12 mouse cellular contexts compared by ENCODE assay signal in the genomic region with DNA sequence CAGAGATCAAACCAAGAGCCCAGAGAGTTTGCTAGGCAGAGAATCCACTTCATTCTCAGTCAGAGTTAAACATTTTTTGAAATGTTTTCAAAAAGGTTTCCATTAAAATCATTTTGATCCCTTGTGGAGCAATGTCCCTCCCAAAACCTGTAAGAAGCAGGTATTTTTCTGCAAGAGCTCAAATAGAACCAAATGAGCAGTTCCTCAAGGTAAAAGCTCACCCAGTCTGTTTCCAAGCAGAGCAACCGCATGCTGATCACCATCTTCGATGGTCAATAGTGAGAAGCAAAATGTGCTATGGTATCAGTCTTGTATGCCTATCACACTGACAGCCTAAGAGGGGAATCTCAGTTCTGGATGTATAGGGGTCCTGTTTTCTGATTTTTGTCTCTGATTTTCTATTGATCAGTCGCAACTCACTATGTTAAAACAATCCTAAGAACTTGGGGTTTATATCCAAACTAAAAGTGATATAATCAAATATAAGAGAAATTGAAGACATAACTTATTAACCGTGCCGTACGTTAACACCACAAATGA.
A peak's percentile ranks its signal among the peaks of the same experiment; 100 is the strongest.
DNase-seq lines count a peak whose midpoint lies in the region; ATAC-seq and TF ChIP-seq lines count a peak whose summit lies in the region.
"Had no signal": no experiment of that assay in that cellular context is flagged by ENCODE, and none has a peak within 500 bp of the region (broad histone marks: within the 10 kb centered on the region; RNA-seq: fewer than 3 reads in every experiment).

No protein-coding gene starts in this region.

- H3K4me2 ChIP-seq in neural tube, embryonic 12.5 days (replicated peaks), result peak overlapping the region; percentile 14; the same call in 1 of the 2 replicates
- peak overlapping the region; percentile 25 for H3K4me2 ChIP-seq in forebrain, postnatal 0 days (ENCODE audit: low read depth)
- no peak overlapping the region for H3K4me2 ChIP-seq in liver, postnatal 0 days (ENCODE audit: low read depth, low read length)
- H3K4me2 ChIP-seq: limb, embryonic 15.5 days; lung, embryonic 14.5 days had no signal

- H3K27me3 ChIP-seq in neural tube, embryonic 12.5 days (replicated peaks), result no peaks in the 10 kb centered on the region
- H3K27me3 ChIP-seq in forebrain, postnatal 0 days (ENCODE audit: insufficient read depth, low read length), result no peaks in the 10 kb centered on the region
- H3K27me3 ChIP-seq in liver, postnatal 0 days (ENCODE audit: insufficient read depth, low read length), result no peaks in the 10 kb centered on the region
- H3K27me3 ChIP-seq: limb, embryonic 15.5 days; megakaryocyte, embryonic 14.5 days had no signal

- TF ChIP-seq EP300 in liver, postnatal 0 days (IDR thresholded peaks at IDR 0.05; ENCODE audit: low read depth), result no peak

- H3K4me3 ChIP-seq in neural tube, embryonic 12.5 days, result no peak overlapping the region
- H3K4me3 ChIP-seq in forebrain, postnatal 0 days (ENCODE audit: low read depth, low read length), result no peak overlapping the region
- H3K4me3 ChIP-seq in liver, postnatal 0 days (ENCODE audit: low read depth, low read length), result no peak overlapping the region
- H3K4me3 ChIP-seq: limb, embryonic 15.5 days; megakaryocyte, embryonic 14.5 days had no signal

- peak; percentile 57 for DNase-seq in cerebellum, adult 9-10 months
- no peak for DNase-seq in neural tube, embryonic 10.5 days (ENCODE audit: extremely low spot score, low spot score)
- peak; percentile 74 for DNase-seq in forebrain, postnatal 0 days
- no peak for DNase-seq in thymus, postnatal 25 days
- no peak for DNase-seq in adipocyte (ENCODE audit: low spot score)
- no peak for DNase-seq in liver, postnatal 0 days
- DNase-seq: heart, postnatal 10 days; lung, embryonic 14.5 days had no signal

- 70% methylated on average over 6 of the region's 6 CpGs for WGBS in neural tube, embryonic 12.5 days
- 39% methylated on average over 6 of the region's 6 CpGs for WGBS in forebrain, postnatal 0 days
- WGBS in liver, postnatal 0 days (ENCODE audit: insufficient replicate concordance), result 74% methylated on average over 6 of the region's 6 CpGs

- H3K9ac ChIP-seq in neural tube, embryonic 12.5 days, result no peak overlapping the region
- peak overlapping the region; percentile 45 for H3K9ac ChIP-seq in forebrain, postnatal 0 days
- no peak overlapping the region for H3K9ac ChIP-seq in liver, postnatal 0 days (replicated peaks)
- H3K9ac ChIP-seq: limb, embryonic 15.5 days; lung, embryonic 14.5 days had no signal

- H3K4me1 ChIP-seq in neural tube, embryonic 12.5 days, result peaks cover 5% of the 10 kb centered on the region
- peaks cover 15% of the 10 kb centered on the region for H3K4me1 ChIP-seq in forebrain, postnatal 0 days (ENCODE audit: insufficient read depth)
- no peaks in the 10 kb centered on the region for H3K4me1 ChIP-seq in liver, postnatal 0 days (ENCODE audit: insufficient read depth)
- H3K4me1 ChIP-seq: limb, embryonic 15.5 days; megakaryocyte, embryonic 14.5 days had no signal

- H3K36me3 ChIP-seq in neural tube, embryonic 12.5 days, result no peaks in the 10 kb centered on the region
- no peaks in the 10 kb centered on the region for H3K36me3 ChIP-seq in forebrain, postnatal 0 days (ENCODE audit: insufficient read depth)
- H3K36me3 ChIP-seq in liver, postnatal 0 days (replicated peaks; ENCODE audit: insufficient read depth, low read length), result no peaks in the 10 kb centered on the region
- H3K36me3 ChIP-seq: limb, embryonic 15.5 days had no signal

- no peak overlapping the region for H3K27ac ChIP-seq in neural tube, embryonic 12.5 days
- peak overlapping the region; percentile 92 for H3K27ac ChIP-seq in forebrain, postnatal 0 days (ENCODE audit: low read depth, low read length)
- H3K27ac ChIP-seq in liver, postnatal 0 days (ENCODE audit: low read depth), result no peak overlapping the region
- H3K27ac ChIP-seq: limb, embryonic 15.5 days had no signal

- ATAC-seq in cerebellum, adult (ENCODE audit: insufficient number of reproducible peaks, low FRiP score, low TSS enrichment), result no peak
- no peak for ATAC-seq in neural tube, embryonic 12.5 days (ENCODE audit: low FRiP score, low read depth)
- no peak for ATAC-seq in forebrain, postnatal 0 days
- no peak for ATAC-seq in liver, postnatal 0 days

- H3K9me3 ChIP-seq in neural tube, embryonic 12.5 days, result no peaks in the 10 kb centered on the region
- no peaks in the 10 kb centered on the region for H3K9me3 ChIP-seq in forebrain, postnatal 0 days (ENCODE audit: low read length)
- no peaks in the 10 kb centered on the region for H3K9me3 ChIP-seq in liver, postnatal 0 days (ENCODE audit: low read length)
- H3K9me3 ChIP-seq: limb, embryonic 15.5 days; megakaryocyte, embryonic 14.5 days had no signal

- no peak for TF ChIP-seq CTCF in forebrain, postnatal 0 days (IDR thresholded peaks at IDR 0.05; ENCODE audit: low read depth)
- no peak for TF ChIP-seq CTCF in liver, postnatal 0 days (IDR thresholded peaks at IDR 0.05; ENCODE audit: low read depth)

Comparison
In these comparisons a context has a peak if more than half of its experiments do, and no peak if none do; other contexts are left out.
1. DNase-seq: peak in cerebellum, adult 9-10 months (single experiment) and forebrain, postnatal 0 days (single experiment); none in neural tube, embryonic 10.5 days (single experiment), thymus, postnatal 25 days (single experiment), adipocyte (single experiment) and liver, postnatal 0 days (single experiment).